Mouse (Mus musculus): Measurements from ENCODE around the gene Spatc1l.
A peak's percentile ranks its signal among the peaks of the same experiment; 100 is the strongest.

Spatc1l gene

DNA sequence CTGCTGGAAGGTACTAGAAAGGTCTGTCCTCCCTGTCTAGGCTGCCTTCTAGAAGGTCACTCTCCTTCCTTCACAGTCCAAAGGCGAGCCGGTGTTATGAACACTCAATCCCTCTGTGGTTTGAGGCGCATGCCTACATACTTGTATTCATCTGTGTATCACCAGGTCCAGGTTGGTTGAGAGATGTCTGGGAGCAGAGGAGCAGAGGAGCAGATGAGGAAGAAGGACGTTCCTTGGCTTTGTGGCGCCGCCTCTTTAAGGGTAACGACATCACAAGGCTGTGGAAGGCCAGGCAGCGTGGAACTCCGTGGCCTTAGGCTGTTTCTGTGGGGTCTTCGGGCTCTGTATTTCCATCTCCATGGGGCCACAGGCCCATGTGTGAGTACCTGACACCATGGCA, at the start of gene Spatc1l:
Spatc1l (plus strand) TSS at position 301 of the 400 bp plus-strand sequence.
- DNase-seq (ENCODE audit: low read depth, low spot score) = no peak

DNA sequence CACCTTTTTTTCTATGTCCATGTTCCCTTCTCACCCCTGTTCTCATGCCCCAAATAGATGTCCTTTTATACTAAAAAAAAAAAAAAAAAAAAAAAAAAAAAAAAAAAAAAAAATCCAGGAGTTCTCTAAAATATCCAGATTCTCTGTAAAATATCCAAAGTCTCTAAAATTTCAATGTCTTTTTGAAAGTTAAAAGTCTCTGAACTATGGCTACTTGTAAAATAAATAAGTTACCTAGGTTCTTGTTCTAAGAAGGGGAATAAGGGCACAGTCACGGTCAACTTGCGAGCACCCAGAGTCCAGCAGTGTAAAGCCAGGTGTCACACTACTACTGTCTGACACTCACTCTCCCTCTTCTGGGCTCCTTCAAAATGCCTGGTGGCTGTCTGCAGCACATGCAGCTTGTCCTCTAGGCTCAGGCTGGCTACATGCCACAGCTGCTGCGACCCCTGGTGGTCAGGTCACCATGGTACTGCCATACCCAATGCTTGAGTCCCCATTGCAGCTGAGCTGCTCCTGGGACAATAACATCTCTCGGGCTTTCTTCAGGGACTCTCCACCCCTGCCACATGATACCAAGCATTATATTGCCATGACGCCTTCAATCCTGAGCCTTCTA, 49.0 kb upstream of the Spatc1l start:
- DNase-seq (ENCODE audit: low read depth, low spot score) = peak; percentile 90

DNA sequence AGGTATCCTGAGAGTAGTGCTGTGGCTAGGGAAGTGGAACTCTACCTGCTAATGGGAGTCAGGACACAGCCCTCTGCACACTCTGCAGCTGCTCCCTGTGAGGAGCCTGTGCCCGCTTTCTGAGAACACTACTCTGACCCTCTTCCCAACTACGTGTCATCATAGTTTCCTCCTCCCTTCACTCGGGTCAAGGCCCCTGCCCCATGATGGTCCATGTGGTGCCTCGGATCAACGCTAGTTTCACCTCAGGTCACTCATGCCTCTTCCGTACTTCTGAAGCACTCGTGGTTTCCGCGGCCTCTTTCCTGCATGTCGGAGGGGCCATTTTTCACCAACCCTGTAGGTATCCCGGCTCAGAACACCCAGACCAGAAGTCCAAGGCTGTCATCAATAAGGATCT, 31.1 kb upstream of the Spatc1l start:
- DNase-seq (ENCODE audit: low read depth, low spot score) = no peak

DNA sequence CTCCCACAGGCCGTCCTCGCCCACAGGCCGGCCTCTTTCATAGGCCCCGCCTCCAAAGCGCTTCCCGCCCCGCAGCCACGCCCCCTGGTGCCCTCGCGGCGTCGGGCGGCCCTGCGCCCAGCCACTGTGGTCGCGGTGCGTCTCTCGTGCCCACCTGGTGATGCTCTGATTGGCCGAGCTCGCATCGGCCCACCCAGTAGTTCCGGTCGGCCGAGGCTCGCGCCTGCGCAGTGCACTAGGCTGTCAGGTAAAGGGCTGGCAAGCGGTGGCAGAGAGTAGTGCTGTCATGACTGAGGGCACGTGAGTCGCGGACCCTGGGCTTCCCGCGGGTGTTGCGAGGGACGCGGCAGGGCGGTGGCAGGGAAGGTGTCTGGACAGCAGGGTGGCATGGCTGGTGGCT, 30.7 kb upstream of the Spatc1l start, which contains the start of gene Lss:
Lss (plus strand) TSS at position 214 of the 400 bp plus-strand sequence.
- DNase-seq (ENCODE audit: low read depth, low spot score) = peak; percentile 98

DNA sequence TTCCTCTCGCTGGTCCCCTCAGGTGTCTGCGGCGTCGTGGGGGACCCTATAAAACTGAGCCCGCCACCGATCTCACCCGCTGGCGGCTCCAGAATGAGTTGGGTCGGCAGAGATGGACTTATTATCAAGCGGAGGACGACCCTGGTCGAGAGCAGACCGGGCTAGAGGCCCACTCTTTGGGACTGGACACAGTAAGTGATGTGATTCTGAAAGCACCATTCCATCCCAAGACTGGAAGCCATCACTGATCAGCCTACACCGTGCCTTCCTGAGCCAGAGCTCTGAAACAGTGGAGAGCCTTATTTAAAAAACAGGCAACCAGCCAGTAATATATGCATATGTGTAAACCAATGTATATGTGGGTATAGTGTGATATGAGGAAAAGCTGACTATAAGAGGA, 30.2 kb upstream of the Spatc1l start:
- DNase-seq (ENCODE audit: low read depth, low spot score) = no peak

DNA sequence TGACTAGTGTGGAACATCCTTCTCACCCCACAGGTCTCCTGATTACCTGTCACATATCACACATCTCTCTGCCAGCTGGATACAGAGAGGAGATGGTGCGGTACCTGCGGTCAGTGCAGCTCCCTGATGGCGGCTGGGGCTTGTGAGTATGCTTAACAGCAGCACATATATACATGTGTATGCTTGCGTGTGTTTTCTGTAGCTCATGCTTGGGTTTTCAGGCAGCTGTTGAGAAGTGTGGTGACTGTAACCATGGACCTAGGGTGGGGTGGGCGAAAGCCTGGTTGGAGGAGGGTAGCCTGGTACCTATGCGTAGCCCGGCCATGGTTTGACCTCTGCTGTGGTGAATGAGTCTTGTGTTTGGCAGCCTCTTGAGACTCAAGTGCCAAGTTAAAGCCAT, 26.5 kb upstream of the Spatc1l start:
- DNase-seq (ENCODE audit: low read depth, low spot score) = no peak

DNA sequence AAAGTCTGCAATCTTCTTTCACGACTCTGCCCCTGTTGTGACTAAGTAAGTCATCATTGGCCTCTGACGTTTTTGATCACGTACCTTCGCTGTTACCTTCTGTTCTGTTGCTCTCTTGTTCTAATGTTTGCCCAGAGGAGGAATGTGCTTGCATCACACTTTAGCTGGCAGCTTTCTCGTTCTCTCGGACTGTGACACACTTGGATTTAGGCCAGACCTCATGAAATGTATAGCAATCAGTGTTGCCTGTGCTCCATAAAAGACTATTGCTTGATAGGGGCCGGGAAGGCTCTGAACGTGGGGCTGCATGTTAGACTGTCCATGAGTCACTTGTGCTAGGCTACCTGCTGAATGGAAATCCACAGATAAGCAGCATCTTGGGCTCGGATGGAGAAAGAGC, 24.5 kb upstream of the Spatc1l start:
- DNase-seq (ENCODE audit: low read depth, low spot score) = no peak

DNA sequence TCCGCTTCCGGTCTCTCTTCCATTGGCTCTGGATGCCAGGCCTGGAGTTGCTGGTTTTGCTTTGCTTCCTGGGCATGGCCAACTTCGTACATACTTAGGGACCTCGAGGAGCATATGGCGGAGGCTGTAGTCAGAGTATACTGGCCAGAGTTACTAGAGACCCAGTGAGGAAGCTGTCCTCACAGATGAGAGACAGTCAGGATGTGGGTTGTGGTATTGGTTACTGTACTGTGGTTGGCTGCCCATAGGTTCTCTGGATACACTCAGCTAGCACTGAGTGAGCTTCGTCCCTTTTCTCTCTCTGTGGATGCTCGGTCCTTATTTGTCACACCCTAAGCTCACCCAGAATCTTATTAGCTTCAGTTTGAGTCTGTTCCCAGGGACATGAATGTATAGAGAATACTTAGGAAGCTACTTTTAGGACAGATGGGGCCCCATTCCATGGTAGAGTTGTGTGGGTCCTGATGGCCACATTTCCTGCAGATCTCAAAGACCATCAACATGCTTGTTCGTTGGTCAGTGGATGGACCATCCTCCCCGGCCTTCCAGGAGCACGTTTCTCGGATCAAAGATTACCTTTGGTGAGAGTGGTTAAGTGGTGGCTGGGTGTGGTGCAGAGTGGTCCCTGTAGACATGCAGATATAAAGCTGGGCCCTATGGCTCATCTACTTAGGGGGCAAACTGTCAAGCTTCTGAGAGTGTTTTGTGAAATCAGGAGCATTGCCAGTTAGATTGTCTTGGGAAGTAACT, 20.6 kb upstream of the Spatc1l start:
- peak; percentile 14 for DNase-seq (ENCODE audit: low read depth, low spot score)

DNA sequence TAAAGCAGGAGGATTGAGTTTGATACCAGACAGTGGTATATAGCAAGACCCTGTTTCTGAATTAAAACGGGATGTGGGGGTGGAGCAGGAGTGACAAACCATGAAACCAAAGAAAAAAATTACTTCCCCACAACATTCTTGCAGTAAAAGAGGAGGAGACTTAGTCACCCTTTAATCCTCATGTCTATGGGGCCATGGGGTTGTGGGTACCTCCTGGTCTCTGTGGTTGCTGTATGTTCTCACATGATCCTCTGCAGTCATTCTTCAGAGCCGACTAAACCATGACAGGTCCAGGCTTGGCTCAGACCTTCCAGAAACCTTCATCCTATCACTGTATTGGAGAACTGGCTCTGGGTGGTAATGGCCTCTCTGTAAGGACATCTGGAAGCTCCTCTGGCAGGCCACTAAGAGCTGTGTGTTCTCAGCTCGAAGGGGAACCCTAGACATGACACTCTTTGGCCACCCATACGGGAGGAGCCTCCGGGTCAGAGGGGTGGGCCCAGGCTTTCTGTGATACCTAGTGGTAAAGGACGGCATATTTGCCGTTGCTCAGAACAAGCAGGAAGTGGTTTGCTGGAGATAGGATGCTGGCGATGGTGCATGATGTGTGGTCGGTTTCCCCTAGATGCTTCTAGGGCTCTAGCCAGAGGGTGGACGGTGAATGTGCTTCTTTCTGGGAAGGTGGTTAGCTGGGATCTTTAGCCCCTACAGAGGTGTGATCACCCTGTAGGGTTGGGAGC, 19.3 kb upstream of the Spatc1l start:
- DNase-seq (ENCODE audit: low read depth, low spot score) = peak; percentile 36

DNA sequence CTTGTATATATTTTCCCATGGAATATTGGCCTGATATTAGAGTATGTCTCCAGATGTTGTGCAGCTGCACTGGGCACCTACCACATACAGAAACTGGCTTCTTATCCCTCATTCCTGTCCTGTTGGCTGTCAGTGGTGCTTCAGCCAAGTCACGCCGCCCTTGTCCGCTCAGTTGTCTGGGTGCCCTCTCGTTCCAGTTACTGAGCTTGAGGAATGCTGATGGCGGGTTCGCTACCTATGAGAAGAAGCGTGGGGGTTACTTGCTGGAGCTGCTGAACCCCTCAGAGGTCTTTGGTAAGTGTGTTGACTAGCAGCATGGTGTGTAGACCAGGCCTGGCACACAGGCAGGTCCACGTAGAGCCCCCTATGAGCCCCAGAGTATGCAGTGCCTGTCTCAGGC, 15.5 kb upstream of the Spatc1l start:
- no peak for DNase-seq (ENCODE audit: low read depth, low spot score)

DNA sequence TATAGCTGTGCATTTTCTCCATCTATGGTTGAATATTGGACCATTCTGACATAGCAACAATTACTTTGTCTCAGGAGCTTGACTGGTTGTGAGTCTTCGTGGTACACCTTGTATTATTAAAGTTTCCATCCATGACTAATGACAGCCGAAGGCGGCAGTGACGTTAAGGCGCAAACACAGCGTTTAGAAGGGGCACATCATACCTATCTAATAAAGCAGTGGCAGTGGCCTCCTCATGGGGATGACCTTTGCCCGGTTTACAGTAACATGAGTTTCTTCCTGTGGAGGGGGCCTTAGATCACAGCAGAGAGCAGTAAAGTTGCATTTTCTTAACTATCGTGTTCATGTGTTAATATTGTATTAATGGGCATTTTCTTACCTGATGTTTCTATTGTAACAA, 13.9 kb upstream of the Spatc1l start:
- no peak for DNase-seq (ENCODE audit: low read depth, low spot score)

DNA sequence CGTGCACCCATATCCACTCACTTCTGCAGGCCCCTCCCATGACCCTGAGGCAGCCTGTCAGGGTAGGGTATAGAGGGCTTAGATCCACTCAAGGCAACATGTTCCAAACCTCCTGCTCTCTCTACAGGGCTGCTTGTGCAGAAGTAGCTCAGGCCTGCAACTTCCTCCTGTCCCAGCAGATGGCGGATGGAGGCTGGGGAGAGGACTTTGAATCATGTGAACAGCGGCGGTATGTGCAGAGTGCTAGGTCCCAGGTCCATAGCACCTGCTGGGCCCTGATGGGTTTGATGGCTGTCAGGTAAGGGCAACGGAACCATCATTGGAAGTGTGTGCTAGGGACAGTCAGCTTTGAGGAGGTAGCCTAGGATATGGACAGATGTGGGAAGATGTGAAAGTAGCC, 11.6 kb upstream of the Spatc1l start:
- no peak for DNase-seq (ENCODE audit: low read depth, low spot score)

DNA sequence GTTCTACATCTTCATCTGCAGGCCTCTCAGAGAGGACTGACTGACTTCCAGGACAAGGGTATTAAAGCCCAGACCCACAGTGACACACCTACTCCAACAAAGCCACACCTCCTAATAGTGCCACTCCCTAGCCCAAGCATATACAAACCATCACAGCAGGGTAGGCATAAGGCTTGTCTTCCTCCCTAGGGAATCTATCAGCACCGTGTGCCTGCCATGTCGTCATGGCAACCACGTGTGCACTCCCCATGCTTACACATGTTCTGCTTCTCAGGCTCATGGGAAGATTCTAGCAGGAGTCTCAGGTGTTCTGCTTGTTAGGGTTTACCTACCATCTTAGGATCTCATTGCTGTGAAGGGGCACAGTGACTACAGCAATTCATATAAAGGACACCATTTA, 10.5 kb upstream of the Spatc1l start:
- DNase-seq (ENCODE audit: low read depth, low spot score) = no peak

DNA sequence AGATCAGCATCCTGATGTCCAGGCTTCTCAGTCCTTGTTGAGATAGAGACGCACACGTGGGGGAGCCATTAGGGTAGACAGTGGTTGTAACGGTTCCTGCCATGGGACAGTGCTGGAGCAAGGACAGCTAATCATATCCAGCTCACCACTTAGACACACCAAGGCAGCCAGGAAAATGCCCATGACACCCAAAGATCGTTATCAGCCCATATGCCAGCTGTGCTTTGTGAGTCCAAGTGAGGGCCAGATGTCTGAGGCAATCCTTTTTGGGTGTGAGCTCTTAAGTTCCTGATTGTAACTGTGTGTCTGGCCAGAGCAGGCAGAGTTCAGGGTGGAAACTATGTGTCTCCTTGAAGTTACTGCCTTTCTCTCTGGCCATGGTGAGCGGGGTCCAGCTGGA, 8.0 kb upstream of the Spatc1l start:
- DNase-seq (ENCODE audit: low read depth, low spot score) = no peak

DNA sequence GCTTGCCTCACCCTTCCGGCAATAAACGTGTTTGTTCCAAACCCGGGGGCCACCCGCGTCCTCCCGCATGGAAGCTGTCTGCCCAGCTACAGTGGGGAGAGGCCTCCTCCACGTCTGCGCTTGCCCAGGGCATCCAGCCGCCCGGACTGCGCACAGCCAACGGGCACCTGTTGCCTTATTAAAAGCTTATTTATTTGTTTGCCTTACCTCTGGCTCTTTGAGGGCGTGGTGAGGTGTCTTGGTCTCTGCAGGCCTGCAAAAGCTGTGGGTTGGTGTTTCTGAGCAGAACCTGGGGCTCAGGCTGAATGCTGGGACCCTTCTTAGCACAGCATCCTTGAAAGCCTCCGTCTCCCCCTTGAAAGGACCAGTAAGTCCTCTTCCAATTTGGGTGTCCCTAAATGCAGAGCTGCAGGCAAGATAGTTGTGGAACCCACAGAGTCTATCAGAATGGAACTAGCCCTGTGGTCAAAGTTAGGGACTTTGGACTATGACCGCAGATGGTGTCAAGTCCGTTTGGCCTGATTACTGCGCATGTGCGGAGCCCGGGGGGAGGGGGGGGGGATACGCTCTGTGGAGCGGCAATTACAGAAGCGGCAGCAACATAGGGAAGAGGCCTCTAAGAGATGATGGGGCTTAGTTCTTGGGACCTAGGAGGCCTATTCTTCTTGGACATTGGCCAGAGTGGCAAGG, 8.1 kb downstream of the Spatc1l start:
- DNase-seq (ENCODE audit: low read depth, low spot score) = no peak

DNA sequence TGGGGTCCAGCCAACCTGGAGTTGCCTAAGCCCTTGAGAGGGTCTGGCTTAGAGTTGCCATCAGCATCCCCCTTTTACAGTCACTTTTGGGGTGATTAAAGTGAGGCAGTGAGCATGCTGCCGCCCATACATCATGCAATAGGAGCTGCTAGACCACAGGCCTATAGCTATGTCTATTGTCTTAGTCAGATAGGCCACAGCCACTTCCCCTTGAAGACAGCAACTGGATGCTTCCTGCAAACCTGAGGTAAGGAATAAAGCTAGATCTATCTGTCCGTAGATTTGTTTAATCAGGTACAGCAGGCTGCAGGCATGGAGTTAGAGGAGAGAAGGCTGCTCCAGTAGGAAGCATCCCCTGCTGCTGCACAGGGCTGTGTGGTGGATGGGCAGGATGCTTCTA, 9.0 kb downstream of the Spatc1l start:
- no peak for DNase-seq (ENCODE audit: low read depth, low spot score)

DNA sequence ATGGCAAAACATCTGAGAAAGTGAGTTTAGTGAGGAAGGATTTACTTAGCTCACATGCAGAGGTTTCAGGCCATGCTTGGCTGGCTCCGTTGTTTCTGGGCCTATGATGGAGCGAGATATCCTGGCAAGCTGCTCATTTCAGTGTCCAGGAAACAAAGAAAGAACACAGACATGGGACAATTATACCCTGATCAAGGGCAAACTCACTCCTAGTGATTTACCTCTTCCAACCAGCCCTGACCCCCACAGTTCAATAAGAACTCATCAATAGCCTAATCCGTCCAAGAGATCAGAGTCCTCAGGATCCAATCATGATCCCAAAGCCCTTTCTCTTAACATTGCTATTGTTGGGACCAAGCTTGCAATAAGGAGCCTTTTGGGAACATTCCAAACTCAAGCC, 10.1 kb downstream of the Spatc1l start:
- DNase-seq (ENCODE audit: low read depth, low spot score) = no peak

DNA sequence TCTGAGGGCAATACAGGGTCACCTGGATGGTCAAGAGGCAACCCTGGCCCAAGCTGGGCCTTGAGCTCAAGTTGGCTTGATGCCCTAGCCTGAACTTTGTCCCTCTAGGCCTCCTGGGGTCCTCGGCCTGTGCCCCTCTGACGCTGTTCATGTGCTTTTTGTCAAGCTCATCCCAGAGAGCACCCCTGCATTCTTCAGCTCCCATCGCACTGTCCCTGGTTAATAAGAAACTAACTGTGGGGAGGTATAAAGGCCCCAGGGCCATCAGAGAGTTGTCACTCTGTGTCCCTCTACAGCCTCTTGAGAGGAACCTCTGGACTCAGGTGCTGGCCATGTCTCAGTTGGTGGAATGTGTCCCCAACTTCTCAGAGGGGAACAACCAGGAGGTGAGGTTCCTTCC, 13.3 kb downstream of the Spatc1l start, which contains the start of gene Ftcd:
Ftcd (plus strand) TSS at position 275 of the 400 bp plus-strand sequence.
- DNase-seq (ENCODE audit: low read depth, low spot score) = no peak

DNA sequence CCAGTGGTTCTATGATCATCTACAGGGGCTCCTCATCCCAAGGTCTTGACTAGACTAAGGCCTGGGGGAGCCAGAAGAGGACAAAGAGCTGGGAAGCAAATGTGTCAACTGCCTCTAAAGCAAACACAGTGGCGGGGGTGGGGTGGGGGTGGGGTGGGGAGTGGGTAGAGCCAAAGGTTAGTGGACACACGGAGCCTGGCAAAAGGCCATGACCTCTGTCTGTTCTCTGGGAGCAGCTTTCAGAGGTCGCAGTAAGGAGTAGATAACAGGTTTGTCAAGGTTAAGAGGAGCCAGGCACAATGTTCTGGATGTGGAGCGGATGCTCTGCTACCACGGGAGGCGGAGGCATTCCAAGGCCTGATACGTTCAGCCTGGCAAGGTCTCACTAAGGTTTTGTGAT, 14.8 kb downstream of the Spatc1l start:
- DNase-seq (ENCODE audit: low read depth, low spot score) = no peak

DNA sequence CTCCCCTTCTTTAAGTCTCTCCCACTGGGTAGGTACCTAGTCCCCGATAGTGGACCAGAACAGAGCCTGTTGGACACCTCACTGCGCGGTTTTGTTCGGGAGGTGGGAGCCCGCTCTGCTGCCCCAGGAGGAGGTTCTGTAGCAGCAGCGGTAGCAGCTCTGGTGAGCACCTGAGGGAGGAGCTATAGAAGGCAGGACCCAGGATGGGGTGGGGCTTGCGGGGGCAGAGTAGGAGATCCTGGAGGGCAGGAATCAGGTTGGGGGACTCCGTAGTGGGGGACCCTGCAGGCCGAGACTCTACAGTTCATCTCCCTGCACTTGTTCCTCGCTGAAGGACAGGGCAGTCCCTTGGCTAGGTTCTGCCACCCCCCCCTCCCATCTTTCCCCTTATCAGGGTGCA, 22.1 kb downstream of the Spatc1l start:
- DNase-seq (ENCODE audit: low read depth, low spot score) = no peak

DNA sequence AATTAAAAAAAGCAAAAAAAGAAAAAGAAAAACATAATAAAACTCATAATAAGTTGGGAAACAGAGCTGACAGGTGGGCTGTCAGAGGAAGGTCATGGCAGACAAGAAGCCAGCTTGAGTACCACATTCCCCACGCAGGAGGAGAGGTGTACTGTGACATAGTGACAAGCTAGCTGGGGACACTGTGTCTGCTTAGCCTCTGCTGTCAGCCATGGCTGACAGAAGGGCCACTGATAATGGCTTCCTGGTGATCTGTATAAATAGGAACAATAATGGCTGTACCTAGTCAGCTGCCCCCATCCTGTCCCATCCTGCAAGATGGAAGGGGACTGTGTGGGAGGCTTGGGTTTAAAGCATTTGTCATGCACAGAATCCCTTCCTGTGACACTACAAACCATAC, 24.1 kb downstream of the Spatc1l start:
- DNase-seq (ENCODE audit: low read depth, low spot score) = no peak

DNA sequence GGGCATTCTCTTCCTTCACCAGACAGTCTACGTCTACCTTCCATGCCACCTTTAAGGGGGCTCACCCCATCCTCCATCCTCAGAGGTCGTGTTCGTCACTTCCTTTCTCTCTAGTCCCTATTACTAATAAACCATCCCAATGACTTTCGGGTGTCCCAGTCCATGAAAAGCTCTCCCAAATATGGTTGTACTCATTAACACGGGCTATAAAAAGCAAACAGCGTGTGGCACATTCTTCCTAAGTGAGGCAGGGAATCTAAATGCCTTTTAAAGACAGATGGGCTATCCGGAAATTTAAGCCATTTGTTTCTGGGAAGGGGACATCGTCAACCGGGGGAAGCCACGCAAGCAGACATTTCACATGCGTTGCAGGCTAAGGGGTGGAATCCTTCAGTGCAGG, 28.1 kb downstream of the Spatc1l start:
- DNase-seq (ENCODE audit: low read depth, low spot score) = no peak

Measured in CD4-positive, CD25-positive, alpha-beta regulatory T cell, adult 2 months (primary cell).